Mouse (Mus musculus): ENCODE data around the gene Ifi206. TPM values are rescaled to one million over a fixed set of nuclear protein-coding genes. Genes with fewer than 3 reads are reported as not detected.

The Ifi206 gene
- polyA plus RNA-seq, 1 experiment from 2014 or later, result 0.64 TPM

DNA sequence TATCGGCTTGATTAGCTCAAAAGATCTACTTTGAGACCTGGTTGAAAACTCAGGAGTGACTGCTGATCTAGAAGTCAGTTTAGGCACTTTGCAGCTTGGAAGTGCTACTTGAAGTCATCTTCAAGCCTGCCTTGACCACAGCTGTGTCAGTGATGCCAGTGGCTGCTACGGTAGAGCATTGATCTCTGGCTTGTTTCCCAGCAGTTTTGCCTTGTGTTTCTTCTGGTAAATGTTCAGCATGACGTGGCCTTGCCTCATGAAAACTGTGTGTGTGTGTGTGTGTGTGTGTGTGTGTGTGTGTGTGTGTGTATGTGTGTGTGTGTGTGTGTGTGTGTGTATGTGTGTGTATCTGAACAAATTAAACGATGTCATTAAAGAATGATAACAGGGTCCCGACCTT, 34.1 kb downstream of the Ifi206 start:
- H3K27me3 ChIP-seq (ENCODE audit: insufficient read depth, low read length), result no peaks in the 10 kb centered on the region
- no peak for DNase-seq (ENCODE audit: low spot score)
- ATAC-seq (replicated peaks; ENCODE audit: low FRiP score, low read depth), result no peak
- no peaks in the 10 kb centered on the region for H3K9me3 ChIP-seq (replicated peaks; ENCODE audit: low read length)
- H3K27ac ChIP-seq, result no peak overlapping the region
- no peak overlapping the region for H3K4me3 ChIP-seq (replicated peaks; ENCODE audit: low read depth, low read length)
- H3K9ac ChIP-seq (ENCODE audit: low read depth, low read length), result no peak overlapping the region
- H3K4me2 ChIP-seq (ENCODE audit: low read length), result no peak overlapping the region
- TF ChIP-seq CTCF (IDR thresholded peaks at IDR 0.05; ENCODE audit: low read depth), result no peak
- no peaks in the 10 kb centered on the region for H3K4me1 ChIP-seq (replicated peaks; ENCODE audit: insufficient read depth, low read length)
- no peaks in the 10 kb centered on the region for H3K36me3 ChIP-seq (ENCODE audit: insufficient read depth, low read length)
- WGBS, result 76% methylated on average over 5 of the region's 5 CpGs

DNA sequence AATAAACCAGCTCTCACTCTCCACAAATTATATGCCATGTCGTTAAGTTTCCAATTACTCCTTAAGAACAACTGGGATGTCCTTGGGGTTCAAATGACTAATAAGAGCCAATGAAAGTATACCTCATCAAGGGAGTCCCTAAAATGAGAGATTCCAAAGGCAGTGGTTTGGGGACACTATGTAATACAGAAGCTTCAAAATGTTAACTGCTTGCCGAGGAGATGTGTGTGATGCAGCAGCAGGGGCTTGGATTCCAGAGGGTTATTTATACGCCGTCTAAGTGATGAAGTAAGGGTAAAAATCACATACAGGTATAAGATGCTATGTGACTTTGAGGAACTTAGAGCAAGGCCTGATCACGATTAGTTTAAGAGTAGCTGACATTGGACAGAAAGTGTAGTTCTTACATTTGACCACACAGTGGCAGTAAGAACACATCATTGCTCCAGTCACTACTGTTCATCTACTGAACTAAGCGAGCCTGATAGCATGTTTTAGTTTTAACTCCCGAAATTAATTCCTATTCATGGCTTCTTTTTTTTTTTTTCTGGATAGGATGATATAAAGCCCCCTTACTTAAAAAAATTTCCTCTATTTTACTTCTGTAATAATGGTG, 34.6 kb downstream of the Ifi206 start:
- Histone ChIP-seq H3K36me3 (ENCODE audit: insufficient read depth, low read length) (no peaks in the 10 kb centered on the region), H3K9ac (ENCODE audit: low read depth, low read length) (no peak overlapping the region), H3K4me2 (ENCODE audit: low read length) (no peak overlapping the region), H3K4me1 (replicated peaks; ENCODE audit: insufficient read depth, low read length) (no peaks in the 10 kb centered on the region), H3K4me3 (replicated peaks; ENCODE audit: low read depth, low read length) (no peak overlapping the region), H3K9me3 (replicated peaks; ENCODE audit: low read length) (no peaks in the 10 kb centered on the region), H3K27me3 (ENCODE audit: insufficient read depth, low read length) (no peaks in the 10 kb centered on the region), H3K27ac (no peak overlapping the region)
- peak; percentile 77 for DNase-seq (ENCODE audit: low spot score)
- ATAC-seq (replicated peaks; ENCODE audit: low FRiP score, low read depth), result peak; percentile 59; the same call in 1 of the 2 replicates
- peak; percentile 83 for TF ChIP-seq CTCF (IDR thresholded peaks at IDR 0.05; ENCODE audit: low read depth)
- WGBS, result 38% methylated on average over 7 of the region's 7 CpGs

DNA sequence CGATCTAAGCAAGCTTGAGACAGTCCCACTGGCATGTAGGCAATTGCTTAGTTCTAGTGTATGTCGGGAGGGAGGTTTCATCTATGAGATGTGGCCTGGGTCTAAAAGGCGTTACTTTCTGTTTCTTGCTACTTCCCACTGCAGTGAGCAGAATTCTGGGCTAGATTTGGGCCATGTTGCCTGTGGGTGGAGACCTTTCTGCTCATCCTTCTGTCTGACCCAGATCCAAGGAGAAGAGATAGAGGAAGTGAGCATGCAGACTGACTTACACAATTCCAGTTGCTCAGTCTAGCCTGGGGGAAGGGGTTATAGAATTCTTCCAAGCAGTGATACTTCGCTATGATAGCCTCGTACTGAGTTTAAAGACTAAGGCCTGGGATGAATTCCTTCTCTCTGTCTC, 39.2 kb downstream of the Ifi206 start:
- H3K4me1 ChIP-seq (replicated peaks; ENCODE audit: insufficient read depth, low read length), result no peaks in the 10 kb centered on the region
- DNase-seq (ENCODE audit: low spot score) (no peak), ATAC-seq (replicated peaks; ENCODE audit: low FRiP score, low read depth) (no peak)
- H3K4me3 ChIP-seq (replicated peaks; ENCODE audit: low read depth, low read length), result no peak overlapping the region
- H3K9ac ChIP-seq (ENCODE audit: low read depth, low read length), result no peak overlapping the region
- no peaks in the 10 kb centered on the region for H3K27me3 ChIP-seq (ENCODE audit: insufficient read depth, low read length)
- H3K9me3 ChIP-seq (replicated peaks; ENCODE audit: low read length), result no peaks in the 10 kb centered on the region
- no peak overlapping the region for H3K27ac ChIP-seq
- H3K4me2 ChIP-seq (ENCODE audit: low read length), result no peak overlapping the region
- TF ChIP-seq CTCF (IDR thresholded peaks at IDR 0.05; ENCODE audit: low read depth), result no peak
- 87% methylated on average over 5 of the region's 5 CpGs for whole genome bisulfite sequencing
- no peaks in the 10 kb centered on the region for H3K36me3 ChIP-seq (ENCODE audit: insufficient read depth, low read length)

- no peaks in the 10 kb centered on the region for H3K4me1 ChIP-seq (replicated peaks; ENCODE audit: insufficient read depth, low read length)
- no peak for TF ChIP-seq CTCF (IDR thresholded peaks at IDR 0.05; ENCODE audit: low read depth)
- 74% methylated on average over 4 of the region's 4 CpGs for WGBS
Measured at GRCm38 (mm10) chr1:173450621-173451020, 40.2 kb downstream of the Ifi206 start.

DNA sequence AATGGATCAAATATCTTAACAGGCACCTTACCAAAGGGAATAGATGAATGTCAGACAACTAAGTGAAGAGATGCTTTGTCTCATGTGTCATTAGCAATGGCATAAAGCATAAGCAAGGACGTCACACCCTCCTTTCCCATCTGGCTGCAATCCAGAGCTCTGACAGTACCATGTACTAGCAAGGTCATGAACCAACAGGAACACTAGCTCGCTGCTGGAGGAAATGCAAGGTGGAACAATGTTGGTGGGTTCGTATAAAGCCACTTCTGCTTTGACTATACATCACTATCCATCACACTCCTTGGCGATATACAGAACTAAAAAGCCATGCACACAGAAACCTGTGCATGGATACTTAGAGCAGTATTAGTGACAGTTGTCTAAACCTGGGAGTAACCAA, 43.8 kb downstream of the Ifi206 start:
- Histone ChIP-seq H3K4me1 (replicated peaks; ENCODE audit: insufficient read depth, low read length) (no peaks in the 10 kb centered on the region), H3K4me2 (ENCODE audit: low read length) (no peak overlapping the region), H3K36me3 (ENCODE audit: insufficient read depth, low read length) (no peaks in the 10 kb centered on the region), H3K9ac (ENCODE audit: low read depth, low read length) (no peak overlapping the region), H3K27ac (no peak overlapping the region), H3K27me3 (ENCODE audit: insufficient read depth, low read length) (no peaks in the 10 kb centered on the region), H3K9me3 (replicated peaks; ENCODE audit: low read length) (no peaks in the 10 kb centered on the region), H3K4me3 (replicated peaks; ENCODE audit: low read depth, low read length) (no peak overlapping the region)
- no peak for ATAC-seq (replicated peaks; ENCODE audit: low FRiP score, low read depth)
- no peak for TF ChIP-seq CTCF (IDR thresholded peaks at IDR 0.05; ENCODE audit: low read depth)
- DNase-seq (ENCODE audit: low spot score), result no peak
- WGBS, result 59% methylated on average over 4 of the region's 4 CpGs

More at GRCm38 (mm10) chr1:173450621-173451020, 40.2 kb downstream of the Ifi206 start:
- DNase-seq (ENCODE audit: low spot score) (no peak), ATAC-seq (replicated peaks; ENCODE audit: low FRiP score, low read depth) (no peak)
- Histone ChIP-seq H3K4me2 (ENCODE audit: low read length) (no peak overlapping the region), H3K9ac (ENCODE audit: low read depth, low read length) (no peak overlapping the region), H3K4me3 (replicated peaks; ENCODE audit: low read depth, low read length) (no peak overlapping the region), H3K27me3 (ENCODE audit: insufficient read depth, low read length) (no peaks in the 10 kb centered on the region), H3K9me3 (replicated peaks; ENCODE audit: low read length) (no peaks in the 10 kb centered on the region), H3K36me3 (ENCODE audit: insufficient read depth, low read length) (no peaks in the 10 kb centered on the region), H3K27ac (no peak overlapping the region)

DNA sequence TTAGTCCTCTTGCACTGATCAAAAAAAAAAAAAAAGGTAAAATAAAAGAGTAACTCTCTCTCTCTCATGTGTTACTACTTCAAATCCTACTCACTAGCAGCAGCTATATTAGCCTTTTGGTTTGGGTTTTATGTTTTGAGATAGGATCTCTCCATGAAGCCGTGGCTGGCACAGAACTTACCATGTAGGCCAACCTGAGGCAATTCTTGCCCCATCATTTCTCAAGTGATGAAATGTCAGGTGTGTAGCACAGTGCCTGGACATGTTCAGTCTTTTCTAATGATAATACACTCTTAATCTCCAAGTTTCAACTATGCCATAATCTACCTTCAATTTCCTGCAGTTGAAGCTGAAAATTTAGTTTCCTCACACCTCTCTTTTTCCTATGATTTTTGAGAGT, 47.8 kb downstream of the Ifi206 start:
- DNase-seq (ENCODE audit: low spot score) (no peak), ATAC-seq (replicated peaks; ENCODE audit: low FRiP score, low read depth) (no peak)
- Histone ChIP-seq H3K4me2 (ENCODE audit: low read length) (no peak overlapping the region), H3K27ac (no peak overlapping the region), H3K9me3 (replicated peaks; ENCODE audit: low read length) (no peaks in the 10 kb centered on the region), H3K36me3 (ENCODE audit: insufficient read depth, low read length) (no peaks in the 10 kb centered on the region), H3K4me3 (replicated peaks; ENCODE audit: low read depth, low read length) (no peak overlapping the region), H3K4me1 (replicated peaks; ENCODE audit: insufficient read depth, low read length) (no peaks in the 10 kb centered on the region), H3K27me3 (ENCODE audit: insufficient read depth, low read length) (no peaks in the 10 kb centered on the region), H3K9ac (ENCODE audit: low read depth, low read length) (no peak overlapping the region)
- no peak for TF ChIP-seq CTCF (IDR thresholded peaks at IDR 0.05; ENCODE audit: low read depth)
- 93% methylated on average over 1 of the region's 1 CpGs for WGBS

GRCm38 (mm10) chr1:173441210-173441609, 49.6 kb downstream of the Ifi206 start:
- DNase-seq (ENCODE audit: low spot score) (no peak), ATAC-seq (replicated peaks; ENCODE audit: low FRiP score, low read depth) (no peak)
- no peak for TF ChIP-seq CTCF (IDR thresholded peaks at IDR 0.05; ENCODE audit: low read depth)
- WGBS, result 69% methylated on average over 4 of the region's 4 CpGs
- Histone ChIP-seq H3K27me3 (ENCODE audit: insufficient read depth, low read length) (no peaks in the 10 kb centered on the region), H3K27ac (no peak overlapping the region), H3K9ac (ENCODE audit: low read depth, low read length) (no peak overlapping the region), H3K4me1 (replicated peaks; ENCODE audit: insufficient read depth, low read length) (no peaks in the 10 kb centered on the region), H3K4me2 (ENCODE audit: low read length) (no peak overlapping the region), H3K4me3 (replicated peaks; ENCODE audit: low read depth, low read length) (no peak overlapping the region), H3K9me3 (replicated peaks; ENCODE audit: low read length) (no peaks in the 10 kb centered on the region), H3K36me3 (ENCODE audit: insufficient read depth, low read length) (no peaks in the 10 kb centered on the region)

Data from kidney, postnatal 0 days (tissue).